Mouse (Mus musculus) heart, adult 2 months (tissue): ENCODE measurements at regions not wholly inside any gene's neighbourhood (a gene's known extent, or its start where the extent isn't known, plus 50 kb on each side); places are given as distances from the start of the nearest gene placed in this dataset.

Source experiments
- CTCF ChIP-seq: fragments of 200-600 bp; IDR thresholded peaks from 2 replicates; pipeline ENCODE4 v1.8.1; 2022; ENCODE audit warnings: antibody characterized with exemption, mild to moderate bottlenecking, moderate library complexity
- EP300 ChIP-seq: fragments of 200-500 bp; IDR thresholded peaks from 2 replicates; pipeline ENCODE4 v1.6.1; 2011; ENCODE audit warnings: low read depth, low read length, control low read depth; ENCODE audit not compliant: insufficient read depth
- POLR2A ChIP-seq: fragments of 200-500 bp; IDR thresholded peaks from 2 replicates; pipeline ENCODE4 v1.6.1; 2011; ENCODE audit warnings: mild to moderate bottlenecking, low read depth, low read length, control low read depth; ENCODE audit not compliant: insufficient read depth

- no peak for TF ChIP-seq CTCF
- TF ChIP-seq POLR2A = no peak
- no peak for TF ChIP-seq EP300
Measured at GRCm38 (mm10) chr8:18279932-18280331, 698.1 kb downstream of the Defb40 start.
